Mouse (Mus musculus) thymus, postnatal 14 days (tissue): ENCODE measurements around the gene Meis1.

Experiments used
- DNase-seq: peaks from one replicate; pipeline ENCODE4 v3.0.0; 2021

Gene Meis1

DNA sequence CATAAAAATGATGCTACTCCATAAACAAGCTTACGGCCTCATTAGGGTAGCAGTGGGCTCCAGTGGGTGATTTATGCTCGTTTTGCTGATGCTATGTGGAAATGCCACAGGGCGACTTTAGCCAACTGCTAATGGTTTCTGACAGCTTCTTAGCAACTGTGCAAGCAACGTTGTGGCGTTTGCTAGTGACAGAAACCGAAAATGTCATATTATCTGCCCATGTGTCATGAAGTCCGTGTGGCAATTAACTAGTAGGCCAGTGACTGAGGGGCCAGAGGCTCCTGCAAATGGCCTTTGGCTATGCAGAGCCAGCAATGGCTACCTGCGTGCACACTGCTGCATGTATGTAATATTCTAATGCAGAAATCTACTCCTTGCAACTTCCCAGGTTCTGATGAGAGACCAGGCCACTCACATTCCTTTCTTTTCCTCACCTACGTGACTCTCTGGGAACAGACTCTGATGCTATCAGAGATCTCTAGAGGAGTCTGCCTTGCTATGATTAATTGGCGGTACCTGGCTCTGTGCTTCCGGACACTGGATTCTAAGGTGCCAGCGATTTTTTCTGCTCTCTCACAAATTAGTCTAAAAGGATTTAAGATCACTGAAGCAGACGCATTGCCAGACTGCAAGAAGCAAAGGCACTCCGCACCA is 73.7 kb downstream of the Meis1 start:
- DNase-seq = no peak

DNA sequence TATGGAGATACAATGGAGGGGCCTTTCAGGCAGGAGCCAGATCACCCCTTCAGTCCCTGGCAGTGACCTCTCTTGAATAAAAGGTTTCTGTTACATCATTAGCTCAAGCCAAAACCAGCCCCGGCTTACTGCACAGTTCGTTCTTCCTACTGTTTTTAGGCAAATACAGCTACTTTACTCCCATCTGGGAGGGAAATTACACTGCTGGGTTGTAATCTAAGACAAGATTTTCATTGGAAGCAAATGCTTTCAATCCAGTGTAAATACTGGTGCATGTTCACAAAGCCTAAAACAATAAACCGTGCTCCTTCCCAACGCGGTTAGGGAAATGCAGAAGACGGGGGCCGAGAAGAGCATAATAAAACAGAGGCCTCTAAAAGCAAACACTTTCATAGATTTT is 74.6 kb downstream of the Meis1 start:
- DNase-seq = no peak

DNA sequence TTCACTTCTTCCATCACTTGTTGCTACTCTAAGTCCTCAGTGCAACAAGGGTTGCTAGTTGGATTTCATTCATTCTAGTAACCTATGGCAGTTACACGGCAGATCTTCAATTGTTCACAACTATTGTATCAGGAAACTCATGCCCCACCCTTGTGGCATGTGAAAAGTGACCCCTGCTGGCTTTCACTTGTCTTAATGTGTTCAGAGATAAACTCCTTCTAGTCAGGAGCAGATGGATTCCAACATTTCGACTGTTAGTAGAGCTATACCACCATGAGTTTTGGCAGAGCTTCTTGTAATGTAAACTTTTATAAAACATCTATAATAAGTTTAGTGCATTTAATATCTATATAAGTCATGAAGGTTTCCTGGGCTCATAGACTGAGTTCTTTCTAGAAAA is 75.8 kb downstream of the Meis1 start:
- DNase-seq = no peak

- no peak for DNase-seq
These were observed 77.9 kb downstream of the Meis1 start for GRCm38 (mm10) chr11:18940916-18941315.

DNA sequence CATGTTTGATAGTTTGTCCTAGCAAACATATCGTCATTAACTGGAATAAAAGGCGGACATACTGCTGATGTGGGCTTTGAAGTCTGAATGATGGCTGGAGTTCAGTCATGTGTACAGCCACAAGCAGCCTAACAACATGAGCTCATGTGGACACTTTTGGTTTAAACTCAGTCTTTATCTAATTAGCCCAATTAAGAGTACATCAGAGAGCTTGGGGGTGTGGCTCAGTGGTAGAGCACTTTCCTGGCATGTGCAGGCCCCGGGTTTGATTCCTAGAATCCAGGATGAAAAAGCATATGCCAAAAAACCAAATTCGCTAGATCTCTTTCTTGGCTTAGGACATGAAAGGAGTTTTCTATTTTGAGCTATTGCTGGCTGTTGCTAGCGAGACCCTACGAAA is 83.9 kb downstream of the Meis1 start:
- no peak for DNase-seq

DNA sequence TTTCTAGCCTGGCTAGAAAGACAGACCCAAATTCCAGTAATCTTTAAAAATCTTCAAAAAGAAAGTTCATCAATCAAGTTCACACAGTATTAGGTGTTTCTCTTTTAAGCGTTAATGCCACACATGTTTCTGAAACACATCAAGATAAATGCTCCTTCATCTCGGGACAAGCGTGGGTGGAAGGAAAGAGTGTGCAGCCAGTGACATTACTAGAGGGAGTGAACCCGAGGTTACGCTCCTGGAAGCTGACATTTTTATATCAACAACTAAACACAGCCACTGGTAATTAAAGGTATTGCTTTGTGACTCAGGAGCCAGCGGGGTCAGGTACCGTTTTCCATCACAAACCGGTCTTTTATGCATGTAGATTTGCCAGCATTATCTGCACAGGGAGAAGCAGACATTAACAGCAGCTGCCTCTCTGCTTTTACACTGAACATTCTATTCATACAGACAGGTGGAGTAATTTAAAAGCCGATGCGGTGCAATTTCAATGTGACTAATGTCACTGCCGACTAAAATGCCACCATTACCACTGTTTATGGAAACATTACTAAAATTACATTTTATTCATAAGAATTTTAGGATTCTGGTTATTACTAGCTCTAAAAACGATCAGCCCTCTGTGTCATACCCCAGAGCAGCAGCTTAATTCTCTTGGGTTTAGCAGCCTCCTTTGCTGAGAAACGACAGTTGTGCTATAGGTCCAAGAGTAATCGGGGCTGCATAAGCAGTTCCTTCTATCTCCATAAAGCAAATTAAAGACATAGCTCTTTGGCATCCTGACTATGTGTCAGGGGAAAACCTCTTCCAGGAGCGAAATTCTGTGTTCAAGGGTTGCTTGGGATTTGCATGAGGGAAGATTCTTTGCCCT is 87.5 kb downstream of the Meis1 start:
- no peak for DNase-seq

DNA sequence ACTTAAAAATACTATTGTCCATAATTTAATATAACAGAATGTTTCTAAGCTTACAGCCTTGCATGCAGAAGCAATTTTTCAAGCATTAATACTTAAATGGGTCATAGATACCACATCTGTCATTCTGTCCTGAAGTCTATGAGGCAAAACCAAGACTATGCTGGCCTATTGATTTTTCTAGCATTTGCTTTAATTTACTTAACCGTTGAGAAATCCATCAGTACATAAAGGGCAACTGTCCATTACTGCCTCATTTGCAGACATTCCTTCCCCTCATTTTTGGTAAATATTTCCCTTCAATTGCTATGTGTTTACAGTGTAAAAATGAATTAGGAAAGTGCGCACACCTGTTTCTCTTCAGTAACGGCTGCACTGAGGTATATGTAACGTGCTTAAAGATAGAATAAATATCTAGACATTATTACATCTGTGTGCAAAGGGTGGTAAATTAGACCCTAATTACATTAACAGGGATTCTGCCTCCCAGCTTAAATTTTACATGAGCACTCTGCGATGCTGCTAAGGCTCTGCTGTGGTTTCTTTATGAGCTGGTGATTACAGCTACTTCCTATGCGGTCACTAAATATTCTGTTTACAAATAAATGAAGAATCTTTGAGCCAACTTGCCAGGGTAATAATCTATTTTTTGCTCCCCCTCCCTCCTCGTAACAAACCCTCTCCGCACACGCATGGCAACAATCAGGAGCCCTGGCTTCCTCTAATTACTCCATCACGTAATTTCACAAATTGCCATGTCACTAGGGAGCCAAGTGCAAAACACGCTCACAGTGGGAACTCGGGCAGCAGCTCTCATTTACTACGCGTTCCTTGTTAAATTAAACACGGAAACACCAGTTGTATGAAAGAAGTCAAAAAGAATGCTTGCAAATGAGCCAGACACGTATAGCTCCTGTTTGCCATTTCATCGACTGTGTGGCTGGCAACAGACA is 88.7 kb downstream of the Meis1 start:
- no peak for DNase-seq

DNA sequence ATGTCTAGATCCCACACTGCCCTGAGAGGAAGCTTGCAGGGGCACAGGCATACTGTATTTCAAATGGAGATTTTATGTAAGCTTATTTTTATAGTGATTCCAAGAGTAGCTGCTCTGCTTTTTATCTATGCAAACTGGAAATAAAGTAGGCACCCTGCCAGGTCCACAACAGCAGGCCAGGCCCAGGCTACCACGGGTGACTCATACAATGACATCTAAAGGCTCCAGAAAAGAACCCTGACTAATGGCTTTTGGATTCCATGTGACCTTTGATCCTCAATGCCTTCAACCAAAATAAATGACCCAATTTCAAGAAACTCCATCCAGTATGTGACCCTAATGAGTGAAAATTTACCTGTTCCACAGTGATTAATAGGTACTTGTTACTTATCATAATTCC is 91.4 kb downstream of the Meis1 start:
- DNase-seq = no peak

- DNase-seq = no peak
These were observed 92.0 kb downstream of the Meis1 start for GRCm38 (mm10) chr11:18926798-18927197.

DNA sequence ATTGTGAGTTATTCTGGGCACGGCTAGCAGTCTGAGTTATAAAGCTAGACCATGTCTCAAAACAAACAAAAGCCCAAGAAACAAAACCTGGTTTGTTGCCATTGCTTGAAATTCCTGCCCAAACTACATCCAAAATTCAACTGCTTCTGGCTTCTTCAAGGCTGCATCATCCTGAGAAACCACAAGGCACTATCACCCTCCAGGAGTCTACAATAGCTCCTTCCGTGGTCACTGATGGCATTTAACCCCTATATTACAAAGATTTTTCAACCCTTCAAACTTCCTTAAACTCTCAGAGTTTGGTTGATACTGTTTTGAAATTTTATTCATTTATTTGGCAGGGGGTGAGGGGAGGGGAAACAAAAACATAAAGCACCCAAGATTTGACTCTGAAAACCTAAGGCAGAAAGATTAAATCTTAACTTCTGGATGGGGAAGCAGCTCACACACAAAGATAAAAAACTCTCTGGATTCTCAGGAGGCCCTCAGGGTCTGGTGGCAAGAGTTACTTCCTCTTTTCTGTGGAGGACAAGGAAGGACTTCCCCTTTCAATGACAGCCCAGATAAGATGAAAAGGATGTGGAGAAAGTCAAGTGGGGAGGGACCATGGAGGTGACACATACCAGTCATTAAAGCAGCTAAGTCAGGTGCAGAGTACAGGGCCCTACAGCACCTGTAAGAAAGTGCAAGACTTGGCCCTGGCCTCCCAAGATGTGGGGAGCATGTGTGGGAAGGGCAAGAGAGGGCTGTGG is 94.0 kb downstream of the Meis1 start:
- no peak for DNase-seq

DNA sequence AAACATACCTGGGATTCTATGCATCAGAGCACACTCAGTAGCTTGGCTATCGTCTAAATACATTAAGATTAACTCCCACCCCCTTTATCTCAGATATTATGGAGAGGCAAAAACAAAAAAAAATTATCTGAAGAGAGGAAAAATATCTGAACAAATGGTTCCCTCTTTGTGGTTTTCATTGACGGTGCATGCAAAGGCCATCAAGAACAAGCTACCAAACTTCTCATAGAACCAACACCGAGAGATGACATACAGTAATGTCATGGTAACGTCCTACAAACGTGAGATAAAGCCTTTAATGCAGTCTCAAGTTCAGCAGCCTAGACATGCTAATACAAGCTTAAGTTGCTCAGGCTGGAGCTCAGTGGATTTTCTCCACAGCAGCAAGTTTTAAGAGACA is 95.5 kb downstream of the Meis1 start:
- no peak for DNase-seq

- DNase-seq = no peak
These were observed 98.1 kb downstream of the Meis1 start for GRCm38 (mm10) chr11:18920651-18921050.

DNA sequence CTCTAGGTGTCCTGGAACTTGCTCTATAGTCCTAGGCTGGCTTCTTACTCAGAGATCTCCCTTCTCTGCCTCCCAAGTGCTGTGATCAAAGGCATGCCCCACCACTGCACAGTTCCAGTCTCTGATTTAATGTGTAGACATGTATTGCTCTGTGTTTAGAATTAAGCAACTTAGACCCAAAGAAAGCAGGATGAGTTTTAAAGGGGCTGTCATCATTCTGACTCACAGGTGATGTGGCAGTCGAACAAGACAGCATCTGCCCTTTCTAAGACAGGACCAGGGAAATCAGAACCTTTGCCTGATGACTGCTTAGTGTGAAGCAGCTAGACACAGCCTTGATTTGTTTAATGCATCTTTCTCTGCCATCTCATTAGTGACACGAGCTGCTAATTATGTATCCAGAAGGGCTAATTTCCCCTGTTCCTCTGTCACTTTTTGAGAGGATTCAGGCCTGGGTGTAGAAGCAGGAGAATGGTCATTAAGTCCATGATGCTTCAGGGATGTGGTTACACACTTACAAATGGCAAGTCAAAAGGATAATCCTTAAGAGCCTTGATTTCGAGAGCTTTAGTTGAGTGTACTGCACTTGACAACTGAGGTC is 99.5 kb downstream of the Meis1 start:
- DNase-seq = no peak

- DNase-seq = no peak
These were observed 100.9 kb downstream of the Meis1 start for GRCm38 (mm10) chr11:18917887-18918286.

DNA sequence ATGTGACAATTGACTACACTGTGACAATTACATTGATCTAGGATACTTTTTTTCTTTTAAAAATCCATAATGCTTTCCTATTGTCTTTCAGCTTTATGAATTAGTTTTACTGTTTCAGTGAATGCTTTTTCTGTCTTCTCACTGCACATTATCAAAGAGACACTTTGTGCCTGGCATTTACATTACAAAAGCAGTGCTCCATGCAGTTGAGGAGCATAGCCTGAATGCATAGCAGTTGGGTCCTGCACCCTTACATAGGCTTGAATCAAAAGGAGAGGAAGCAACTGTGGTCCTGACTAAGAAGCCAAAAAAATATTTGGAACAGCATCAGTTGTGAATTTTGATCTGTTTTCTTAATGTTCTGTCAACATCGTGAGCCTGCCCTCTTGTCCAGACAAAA is 105.5 kb downstream of the Meis1 start:
- DNase-seq = no peak

DNA sequence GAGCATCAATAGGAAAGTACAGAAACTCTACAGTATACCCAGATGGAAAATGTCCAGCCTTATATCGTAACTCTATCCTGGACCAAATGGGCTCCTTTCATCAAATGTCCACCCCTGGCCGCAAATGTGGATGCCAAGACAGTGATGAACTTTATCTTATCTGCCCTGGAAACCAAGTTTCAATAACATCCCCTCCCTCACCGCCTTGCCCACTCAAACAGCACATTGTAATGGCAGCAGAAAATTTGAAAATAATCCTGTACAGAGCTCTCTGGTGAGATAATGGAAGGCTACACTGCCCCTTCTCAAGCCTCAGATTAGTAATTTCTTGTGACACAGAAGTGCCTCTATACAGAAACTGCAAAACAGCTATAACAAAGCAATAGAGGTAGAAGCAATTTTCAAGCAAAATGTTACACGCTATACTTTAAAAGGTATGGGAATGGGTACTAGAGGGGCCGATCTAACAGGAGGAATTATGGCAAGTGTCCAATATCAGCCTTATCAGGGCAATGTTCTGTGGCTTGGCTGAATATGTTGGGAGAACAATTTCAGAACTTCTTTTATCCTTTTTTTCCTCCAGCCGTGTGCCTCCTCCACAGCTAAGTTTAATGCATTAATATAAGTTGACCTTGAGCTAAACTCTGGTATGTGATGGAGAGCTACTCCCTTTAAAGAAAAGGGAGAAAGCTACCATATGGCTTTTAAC is 106.3 kb downstream of the Meis1 start:
- DNase-seq = no peak

DNA sequence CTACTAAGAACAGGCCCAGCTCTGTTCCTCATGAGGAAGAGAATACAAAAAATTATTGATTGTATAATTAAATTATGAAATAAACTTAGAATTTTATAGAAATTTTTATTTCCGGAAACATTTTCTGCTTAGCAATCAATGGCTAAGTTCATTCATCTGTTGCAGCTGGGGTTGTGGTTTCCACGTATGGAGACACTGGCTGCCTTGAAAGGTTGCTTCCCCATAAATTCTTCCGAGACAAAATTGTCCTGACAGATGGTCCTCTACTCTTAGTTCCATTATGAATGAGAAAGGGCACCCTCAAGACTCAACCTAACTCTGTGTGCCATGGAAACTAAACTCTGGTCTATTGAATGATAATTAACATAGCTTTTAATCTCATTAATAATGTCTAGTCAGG is 111.9 kb downstream of the Meis1 start:
- DNase-seq = no peak

- DNase-seq = no peak
These were observed 113.4 kb downstream of the Meis1 start for GRCm38 (mm10) chr11:18905431-18905830.

DNA sequence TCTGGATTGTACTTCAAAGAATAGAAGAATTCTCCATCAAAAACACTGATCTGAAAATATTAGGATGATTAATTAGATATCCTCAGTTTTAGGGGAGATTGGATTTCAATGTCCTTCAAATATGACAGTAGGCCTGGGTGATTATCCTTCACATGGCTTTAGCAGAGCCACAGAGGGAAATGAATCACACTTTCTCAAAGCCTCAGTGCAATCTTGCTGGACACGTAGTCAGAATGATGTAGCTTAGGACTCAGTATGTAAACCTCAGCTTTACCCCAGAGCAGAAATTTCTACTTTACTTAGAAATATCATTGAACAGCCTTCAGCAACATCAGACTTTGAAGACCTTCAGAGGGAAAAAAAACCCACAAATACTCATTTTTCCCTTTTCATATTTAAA is 113.9 kb downstream of the Meis1 start:
- no peak for DNase-seq

DNA sequence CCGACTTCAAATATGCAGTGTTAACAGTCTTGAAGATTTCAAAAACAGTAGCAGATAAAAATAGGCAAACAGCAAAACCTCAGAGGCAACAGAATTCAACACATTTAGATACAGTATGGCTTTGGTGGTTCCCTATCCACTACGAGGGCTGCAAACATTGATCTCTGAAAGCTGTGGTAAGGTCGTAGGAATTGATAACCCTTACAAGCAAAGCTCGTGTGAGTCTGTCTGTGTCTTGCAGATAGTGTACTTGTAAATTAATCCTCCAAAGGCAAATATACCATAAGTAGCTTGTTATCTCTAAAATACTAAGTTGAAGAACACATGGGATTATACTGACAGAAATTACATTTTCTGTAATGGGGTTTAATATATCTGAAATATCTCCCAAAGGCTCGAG is 114.5 kb downstream of the Meis1 start:
- DNase-seq = no peak

- no peak for DNase-seq
These were observed 118.3 kb downstream of the Meis1 start for GRCm38 (mm10) chr11:18900489-18900888.

DNA sequence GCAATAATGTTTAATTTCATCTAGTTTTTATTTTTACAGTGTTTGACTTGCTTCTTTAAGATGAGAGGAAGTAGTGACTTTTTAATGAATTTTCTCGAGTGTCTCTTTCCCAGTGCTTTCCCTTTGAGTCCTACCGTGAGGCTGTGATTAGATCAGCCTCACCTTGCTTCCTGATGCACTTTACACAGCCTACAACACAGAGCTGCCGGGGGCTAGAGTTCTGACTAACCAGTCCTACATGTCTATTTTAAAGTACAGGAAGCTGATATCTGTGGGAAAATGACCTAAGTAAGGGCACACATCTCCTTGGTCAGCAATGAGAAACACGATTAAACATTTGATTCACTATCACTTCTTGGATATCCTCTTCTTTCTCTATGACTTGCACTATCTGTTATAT is 119.9 kb downstream of the Meis1 start:
- DNase-seq = no peak
